Mouse (Mus musculus) urinary bladder, postnatal 36 days (tissue): ENCODE measurements around the gene Gm10053.

ENCODE experiments used
- DNase-seq, 2 experiments: peaks; one replicate each; pipeline ENCODE4 v3.0.0; 2022; ENCODE audit warnings: low spot score in 2 of 2, mixed read lengths in 1 of 2

Gm10053 gene

DNA sequence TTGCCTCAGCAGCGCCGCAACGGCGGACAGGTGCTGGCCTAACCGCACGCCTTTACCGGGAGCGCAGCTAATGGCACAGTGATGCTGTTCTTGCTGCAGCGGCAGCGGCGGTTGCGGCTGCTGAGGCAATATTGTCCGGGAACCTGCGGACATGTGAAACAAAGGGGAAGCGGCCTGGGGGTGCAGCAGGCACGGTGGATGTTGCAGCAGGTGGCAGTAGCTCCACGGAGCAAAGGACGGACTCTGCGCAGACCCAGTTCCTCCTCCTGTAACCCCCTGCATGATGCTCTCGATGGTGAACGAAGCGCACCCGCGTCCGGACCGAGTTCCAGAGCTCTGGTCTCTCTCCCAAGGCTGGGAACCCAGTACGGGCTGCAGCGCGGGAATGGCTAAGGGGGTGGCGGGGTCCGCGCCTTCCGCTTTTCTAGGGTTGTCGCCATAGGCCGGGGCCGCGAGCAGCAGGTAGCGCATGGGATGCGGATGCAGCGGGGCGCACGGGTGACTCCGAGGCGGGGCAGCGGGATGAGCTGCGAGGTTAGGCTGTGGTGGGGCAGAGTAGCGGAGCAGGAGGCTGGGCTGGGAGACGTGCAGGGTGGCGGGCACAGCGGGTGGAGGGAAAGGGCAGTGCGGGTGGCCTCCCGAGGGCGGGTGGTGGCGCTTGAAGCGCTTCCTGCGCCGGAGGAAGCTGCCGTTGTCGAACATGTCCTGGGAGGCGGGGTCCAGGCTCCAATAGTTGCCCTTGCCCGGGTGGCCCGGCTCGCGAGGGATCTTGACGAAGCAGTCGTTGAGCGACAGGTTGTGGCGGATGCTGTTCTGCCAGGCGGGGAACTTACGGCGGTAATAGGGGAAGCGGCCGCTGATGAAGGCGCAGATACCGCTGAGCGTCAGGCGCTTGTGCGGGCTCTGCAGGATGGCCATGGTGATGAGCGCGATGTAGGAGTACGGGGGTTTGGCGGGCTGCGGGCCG is 24.4 kb downstream of the Gm10053 start:
- peak in 1 of 2 experiments; percentile 1 for DNase-seq

DNA sequence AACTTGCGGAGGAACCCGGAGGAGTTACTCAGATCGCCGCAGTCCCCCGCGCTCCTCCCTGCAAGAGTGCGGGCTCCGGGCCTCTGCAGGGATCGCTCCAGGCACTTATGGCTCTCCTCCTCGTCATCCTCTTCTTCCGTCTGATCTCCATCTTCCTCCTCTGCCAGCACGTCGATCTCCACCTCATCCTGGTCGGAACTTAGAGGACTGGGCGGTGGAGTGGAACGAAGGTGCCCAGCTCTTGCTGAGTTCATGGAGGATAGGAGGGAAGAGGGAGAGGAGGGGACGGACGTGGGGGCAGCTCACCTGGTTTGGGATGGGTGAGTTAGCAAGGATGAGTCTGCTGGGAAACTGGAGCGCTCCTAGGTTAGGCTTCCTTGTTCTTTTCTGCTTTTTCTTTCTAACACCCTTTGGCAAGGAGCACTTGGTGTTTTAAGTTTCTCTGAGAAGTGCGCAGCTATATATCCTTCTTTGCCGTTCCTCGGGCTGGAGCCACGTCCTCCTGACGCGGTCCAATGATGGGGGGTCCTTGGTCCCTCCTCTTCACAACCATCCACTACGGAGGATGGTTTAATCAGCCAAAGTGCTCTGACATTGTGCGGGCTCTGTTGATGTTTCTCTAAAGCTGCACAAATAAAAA is 25.2 kb downstream of the Gm10053 start, which contains the start of gene Foxd4:
Gene Foxd4 (minus strand): TSS at position 617 of the 640 bp plus-strand sequence.
- DNase-seq: no peak

DNA sequence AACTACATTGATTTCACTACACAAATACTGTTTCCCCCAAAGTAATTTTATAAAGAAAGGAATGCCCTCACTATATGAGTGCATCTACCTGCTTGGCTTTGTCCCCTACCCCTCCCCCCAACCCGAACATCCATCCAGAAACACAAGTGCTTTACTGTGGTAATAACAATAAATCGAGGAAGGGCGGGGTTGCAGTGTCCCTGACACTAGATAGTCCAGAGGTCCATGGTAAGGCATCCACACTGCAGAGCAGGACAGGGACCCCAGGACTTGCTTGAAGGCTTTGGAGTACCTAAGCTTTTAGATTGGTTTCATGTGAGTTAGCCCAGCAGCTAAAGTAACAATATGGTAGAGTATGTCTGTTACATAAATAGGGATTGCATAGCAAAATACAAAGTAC is 26.2 kb downstream of the Gm10053 start:
- DNase-seq: no peak

DNA sequence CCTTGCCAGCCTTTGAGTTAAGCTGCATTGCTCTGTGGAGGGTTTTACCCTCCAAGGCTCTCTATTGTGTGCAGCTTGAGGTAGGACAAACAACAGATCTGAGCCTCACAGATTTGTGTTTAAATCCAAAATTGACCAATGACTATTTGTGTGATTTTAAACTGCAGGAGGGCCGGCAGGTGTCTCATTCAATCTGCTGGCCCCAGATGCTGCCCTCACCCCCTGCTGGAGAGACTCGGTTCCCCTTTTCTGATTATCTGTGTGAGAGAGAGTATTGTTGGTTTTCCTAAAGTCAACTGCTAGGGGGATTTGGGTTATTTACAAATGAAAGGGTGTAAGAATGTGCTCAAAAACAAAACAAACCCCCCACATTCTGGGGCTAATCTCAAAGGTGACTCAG is 26.8 kb downstream of the Gm10053 start:
- DNase-seq: no peak

DNA sequence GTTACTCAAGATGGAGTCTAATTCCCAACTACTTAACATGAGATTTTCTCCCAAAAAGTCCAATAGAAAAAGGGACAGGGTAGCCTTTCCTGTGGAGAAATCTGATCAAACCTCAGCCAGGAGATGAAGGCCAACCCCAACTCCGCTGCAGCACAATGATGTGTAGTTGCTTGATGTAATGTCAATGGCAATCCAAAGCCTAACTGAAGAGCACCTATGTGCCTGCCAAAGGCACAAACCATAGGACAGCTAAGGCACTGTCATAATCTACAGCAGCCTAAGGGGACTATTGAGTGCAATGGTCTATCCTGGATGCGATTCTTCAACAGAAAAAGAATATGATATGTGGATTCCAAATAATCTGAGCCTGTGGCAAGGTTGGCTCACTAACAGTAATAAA is 27.3 kb downstream of the Gm10053 start:
- no peak for DNase-seq

DNA sequence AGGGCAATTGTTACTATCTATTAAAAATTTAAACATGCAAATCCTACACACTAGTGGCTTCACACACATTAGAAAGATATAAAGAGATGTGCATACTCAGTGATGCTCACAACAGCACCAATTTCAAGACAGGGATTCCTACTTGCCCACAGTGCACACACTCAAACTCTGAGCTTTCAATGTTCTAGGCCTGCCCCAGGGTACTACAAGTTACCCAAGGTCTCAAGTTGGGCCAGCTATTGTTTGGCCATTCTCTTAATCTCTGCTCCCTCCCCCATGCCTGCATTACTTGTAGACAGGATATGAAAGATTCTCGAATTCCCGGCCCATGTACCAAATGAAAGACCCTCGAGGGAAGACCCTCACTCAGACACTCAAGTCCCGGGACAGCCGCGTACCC is 32.2 kb downstream of the Gm10053 start:
- no peak for DNase-seq

DNA sequence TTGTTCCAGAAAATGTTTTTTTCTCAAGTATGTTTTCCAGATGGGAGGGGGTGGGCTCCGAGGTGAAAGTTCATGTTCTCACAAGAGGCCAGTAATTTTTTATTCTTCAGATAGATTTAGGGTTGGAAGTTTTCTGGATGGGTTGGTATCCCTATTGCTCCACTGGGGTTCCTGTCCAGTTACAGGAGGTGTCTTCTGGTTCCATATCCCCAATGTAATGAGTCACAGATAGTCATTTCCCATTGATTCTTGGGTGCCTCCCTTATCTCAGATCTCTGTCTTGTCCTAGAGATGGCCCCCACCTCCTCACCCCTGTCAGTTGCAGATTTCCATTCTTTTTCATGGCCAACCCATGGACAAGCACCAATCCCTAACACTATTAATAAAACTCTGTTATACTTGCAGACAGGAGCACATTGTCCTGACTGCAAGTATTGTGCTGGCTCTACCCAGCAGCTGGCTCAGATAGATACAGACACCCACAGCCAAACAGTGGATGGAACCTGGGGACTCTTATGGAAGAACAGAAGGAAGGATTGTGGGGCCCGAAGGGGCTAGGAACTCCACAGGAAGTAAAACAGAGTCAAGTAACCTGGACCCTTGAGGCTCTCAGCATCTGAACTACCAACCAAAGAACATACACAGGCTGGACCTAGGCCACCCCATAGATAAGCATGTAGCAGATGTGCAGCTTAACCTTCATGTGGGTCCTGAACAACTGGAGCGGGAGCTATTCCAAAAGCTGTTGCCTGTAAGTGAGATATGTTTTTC is 33.1 kb downstream of the Gm10053 start:
- no peak for DNase-seq

DNA sequence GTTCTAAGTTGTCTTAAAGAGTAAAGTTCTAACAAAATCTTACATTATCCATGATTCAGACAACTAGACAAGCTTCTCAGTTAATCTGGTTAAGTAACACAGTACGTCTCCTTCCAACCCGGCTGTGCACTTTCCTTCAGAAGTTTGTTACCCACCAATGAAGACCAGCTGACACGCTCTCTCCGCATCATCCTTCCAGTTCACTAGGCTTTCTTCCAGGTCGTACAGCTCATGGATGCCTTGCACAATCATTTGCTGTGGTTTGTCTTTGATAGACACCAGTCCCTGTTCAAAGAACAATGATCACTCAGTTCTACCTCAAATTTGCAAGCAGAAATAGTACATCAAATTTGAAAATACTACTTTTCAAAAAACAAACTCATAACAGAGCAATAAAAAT is 45.4 kb downstream of the Gm10053 start:
- no peak for DNase-seq
